Mouse (Mus musculus) WW6 (cell line): Measurements from ENCODE around the gene 1500011B03Rik.

Source experiments
- DNase-seq: peaks from one replicate; pipeline ENCODE4 v3.0.0-alpha.2; 2013; ENCODE audit warnings: low read depth, low spot score

The 1500011B03Rik gene

DNA sequence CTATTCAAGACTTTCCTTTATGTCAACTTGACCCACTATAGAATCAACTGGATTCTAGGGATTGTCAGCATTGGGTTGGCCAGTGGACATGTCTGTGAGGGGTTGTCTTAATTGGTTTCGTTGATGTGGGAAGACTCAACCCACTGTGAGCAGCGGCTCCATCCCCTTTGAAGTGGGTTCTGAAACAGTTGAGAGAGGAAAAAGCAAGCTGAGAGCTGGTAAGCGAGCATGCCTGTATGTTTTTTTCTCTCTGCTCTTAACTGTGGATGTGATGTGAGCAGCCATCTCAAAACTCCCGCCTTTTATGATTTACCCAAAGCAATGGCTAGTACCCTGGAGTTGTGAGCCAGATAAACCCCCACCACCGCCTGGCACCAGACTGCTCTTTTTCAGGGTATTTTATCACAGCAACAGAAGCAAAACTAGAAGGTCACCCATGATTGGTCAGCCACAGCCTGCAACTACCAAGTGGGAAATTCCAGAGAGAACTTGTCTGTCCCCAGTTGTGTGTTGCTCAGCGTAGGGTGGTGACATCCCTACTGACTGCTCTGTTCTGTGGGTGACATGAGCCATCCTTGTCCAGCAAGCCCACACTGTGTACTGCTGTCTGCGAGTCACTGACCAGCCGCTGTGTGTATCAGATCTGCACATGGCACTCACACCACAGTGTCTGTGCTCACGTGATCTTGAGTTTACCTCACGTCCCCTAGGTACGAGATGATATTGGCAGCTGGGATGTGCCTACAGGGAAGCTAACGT lies 39.7 kb downstream of the 1500011B03Rik start:
- DNase-seq, result no peak

DNA sequence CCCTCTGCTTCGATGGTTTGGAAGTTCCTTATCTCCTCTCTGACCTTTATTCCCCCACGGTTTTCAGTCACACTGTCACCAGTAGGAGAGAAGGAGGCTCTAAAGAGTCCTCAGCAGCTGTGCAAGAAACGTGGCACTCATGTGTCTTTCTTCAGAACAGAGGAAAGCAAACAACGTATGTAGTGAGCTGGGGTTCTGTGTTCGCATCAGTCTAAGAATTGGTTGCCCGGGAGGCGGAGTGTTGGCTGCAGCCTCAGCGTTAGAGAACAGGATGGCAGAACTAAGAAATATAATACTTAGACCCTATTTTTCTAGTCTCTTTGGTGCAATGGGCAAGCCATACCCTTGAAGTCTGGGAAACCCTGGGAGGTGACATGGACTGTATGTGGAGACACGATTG lies 40.3 kb downstream of the 1500011B03Rik start:
- no peak for DNase-seq

DNA sequence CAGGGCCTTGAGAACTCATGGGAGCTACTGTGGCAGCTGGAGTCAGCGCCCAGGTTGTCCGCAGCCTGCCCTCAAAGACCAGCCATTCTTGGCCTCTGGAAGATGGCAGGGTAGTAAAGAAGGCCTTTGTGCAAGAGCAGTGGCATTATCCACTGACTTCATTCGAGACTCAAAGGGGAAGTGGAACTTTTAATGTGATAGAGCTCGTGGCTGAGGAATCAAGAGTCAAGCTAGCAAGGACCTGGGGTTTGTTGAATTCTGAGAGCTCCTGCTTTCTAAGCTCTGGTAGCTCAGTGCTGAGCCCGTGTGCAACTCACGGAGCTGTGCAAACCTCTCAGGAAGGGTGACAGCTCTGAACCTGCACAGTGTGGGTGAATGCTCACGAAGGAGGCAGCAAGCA lies 42.4 kb downstream of the 1500011B03Rik start:
- DNase-seq, result no peak

DNA sequence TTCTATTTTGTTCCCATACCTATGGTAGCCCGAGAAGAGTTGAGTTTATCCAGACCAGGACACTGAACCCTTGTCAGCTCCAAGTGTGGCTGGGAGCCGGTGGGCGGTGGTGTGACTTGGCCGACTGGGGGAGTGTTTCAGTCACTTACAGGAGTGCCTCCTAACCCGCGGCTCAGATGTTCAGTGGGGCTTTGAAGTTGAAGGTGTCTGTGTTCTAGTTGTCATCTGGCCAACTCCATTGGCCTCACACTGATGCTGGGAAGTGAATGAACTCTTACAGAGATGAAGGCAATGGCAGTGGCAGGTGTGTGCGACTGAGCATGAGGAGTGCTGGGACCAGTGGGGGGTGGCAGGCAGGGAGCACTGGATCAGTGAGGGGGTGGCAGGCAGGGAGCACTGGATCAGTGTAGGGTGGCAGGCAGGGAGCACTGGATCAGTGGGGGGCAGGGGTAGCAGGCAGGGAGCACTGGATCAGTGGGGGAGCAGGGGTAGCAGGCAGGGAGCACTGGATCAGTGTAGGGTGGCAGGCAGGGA lies 43.2 kb downstream of the 1500011B03Rik start:
- no peak for DNase-seq

DNA sequence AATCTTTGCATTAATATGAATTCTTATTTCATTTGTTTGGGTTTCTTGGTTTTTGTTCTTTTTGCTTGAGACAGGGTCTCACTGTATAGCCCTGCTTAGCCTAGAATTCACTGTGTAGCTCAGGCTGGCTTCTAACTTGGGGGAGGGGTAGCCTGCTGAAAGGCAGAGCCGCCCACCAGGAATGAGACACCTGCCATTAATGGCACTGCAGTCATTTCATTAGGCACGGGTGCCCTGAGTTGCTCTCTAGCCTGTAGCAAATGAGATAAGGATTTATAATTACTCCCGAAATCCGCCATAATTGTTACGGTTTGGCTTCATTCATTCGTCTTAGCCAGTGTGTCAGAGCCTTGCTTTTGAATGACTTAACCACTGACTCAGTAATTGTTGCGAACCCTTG lies 47.1 kb downstream of the 1500011B03Rik start:
- no peak for DNase-seq

DNA sequence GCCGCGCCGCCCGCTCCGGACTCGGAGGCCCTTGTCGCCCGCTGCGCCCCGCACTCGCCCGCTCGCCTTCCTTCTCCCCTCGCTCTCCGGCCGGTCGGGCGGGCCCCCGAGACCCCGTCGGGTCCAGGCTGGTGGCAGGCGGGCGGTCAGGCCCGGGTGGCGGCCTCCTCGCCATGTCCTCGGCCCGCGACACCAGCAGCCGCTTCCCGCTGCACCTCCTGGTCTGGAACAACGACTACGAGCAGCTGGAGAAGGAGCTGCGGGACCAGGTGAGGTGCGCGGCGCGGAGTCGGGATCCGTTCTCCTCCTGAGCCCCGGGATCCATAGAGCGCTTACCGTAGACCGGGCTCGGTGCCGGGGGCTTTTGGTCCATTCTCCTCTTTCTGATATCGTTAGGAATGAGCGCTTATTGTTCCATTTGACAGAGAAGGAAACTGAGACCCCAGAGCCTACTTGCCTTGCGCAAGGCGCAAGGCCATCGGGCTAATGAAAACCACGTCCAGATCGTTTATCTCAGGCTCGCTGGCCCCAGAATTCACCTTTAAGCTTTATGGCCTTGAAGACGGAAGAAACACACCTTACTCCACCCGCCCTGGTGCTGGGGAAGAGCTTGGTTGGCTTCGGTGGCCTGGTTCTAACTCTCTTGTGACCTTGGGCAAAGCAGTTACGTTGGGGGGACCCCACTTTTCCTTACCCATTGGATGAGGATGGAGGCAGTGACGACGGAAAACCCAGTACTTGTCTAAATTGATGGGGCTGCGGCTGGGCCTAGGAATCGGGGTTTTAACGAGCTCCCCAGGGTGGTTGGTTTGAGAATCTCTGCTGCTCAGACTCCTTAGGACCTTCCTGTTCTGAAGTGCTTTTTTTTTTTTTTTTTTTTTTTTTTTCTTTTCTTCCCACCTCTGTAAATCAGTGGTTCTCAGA lies 48.0 kb downstream of the 1500011B03Rik start, which contains the start of gene Git2:
Gene Git2, minus strand, starts transcription at position 462 of the 924 bp plus-strand sequence.
- DNase-seq, result no peak

DNA sequence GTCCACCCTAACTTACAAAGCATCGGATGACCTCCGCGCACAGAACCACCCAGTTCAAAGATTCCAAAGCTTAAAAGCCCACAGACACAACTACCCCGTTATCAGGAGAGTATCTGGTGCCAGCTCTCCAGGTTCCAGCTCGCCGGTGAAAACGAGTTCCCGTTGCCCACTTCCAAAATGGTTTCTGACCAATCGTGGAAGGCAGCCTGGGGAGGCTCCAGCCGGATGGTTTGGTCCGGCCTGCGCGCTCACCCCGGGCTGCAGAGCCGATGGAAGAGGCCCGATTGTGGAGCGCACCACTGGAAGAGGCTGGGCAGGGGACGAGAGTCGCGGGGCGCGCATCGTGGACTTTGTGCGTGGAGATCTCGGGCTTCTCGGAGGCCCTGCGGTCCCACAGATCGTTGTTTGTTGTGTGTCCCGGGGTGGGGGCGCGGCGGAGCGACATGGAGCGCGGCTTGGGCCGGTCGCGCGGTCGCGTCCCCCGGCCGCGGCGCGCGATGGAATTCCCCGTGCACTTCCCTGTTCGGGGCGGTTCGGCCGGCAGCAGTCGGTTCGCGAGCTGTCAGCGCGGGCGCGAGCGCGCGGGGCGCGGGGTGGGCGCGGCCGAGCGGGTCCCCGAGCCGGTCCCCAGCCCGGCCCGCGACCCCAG lies 48.7 kb downstream of the 1500011B03Rik start, which contains the start of gene Ankrd13a:
Gene Ankrd13a, plus strand, starts transcription at position 275 of the 649 bp plus-strand sequence.
- peak; percentile 82 for DNase-seq

DNA sequence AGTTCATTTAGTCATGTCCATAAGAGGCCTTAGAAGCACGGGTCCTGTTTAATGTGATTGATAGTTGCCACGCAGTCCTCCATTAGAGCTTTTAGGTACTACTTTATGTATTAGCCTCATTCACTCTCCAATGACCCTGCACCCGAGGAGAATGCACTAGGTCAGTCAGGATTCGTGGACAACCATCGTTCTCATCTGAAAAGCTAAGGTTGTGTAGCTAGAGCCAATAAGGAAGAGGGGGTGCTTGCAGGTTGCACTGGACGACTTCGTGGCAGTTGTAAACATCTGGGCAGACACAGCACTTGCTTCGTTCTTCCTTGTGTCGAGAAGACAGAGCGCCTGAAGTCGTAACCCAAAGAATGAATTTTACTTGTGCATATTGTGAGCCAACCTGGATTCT lies 49.5 kb downstream of the 1500011B03Rik start:
- DNase-seq, result no peak

DNA sequence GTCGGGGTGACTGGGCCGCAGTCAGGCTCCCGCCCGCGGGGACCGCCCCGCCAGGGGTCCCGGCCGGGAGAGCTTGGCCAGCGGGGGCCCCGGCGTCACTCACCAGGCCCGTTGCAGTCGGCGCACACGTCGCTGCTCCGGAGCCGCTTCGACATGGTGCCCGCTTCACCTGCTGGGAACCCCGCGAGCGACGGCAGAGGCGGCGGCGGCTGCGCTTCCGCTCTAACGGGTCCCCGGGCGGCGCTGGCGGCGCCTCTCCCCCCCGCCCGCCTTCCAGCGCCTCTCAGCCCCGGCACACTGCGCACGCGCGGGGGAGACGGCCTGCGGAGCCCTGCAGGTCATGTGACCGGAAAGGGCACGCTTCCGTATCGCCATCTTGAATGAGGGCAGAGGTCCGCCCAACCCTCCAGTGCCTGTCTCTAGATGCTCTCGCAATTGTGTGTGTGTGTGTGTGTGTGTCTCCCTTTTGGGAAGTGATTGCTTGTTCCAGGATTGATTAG lies 50.0 kb downstream of the 1500011B03Rik start:
- DNase-seq, result peak; percentile 84

DNA sequence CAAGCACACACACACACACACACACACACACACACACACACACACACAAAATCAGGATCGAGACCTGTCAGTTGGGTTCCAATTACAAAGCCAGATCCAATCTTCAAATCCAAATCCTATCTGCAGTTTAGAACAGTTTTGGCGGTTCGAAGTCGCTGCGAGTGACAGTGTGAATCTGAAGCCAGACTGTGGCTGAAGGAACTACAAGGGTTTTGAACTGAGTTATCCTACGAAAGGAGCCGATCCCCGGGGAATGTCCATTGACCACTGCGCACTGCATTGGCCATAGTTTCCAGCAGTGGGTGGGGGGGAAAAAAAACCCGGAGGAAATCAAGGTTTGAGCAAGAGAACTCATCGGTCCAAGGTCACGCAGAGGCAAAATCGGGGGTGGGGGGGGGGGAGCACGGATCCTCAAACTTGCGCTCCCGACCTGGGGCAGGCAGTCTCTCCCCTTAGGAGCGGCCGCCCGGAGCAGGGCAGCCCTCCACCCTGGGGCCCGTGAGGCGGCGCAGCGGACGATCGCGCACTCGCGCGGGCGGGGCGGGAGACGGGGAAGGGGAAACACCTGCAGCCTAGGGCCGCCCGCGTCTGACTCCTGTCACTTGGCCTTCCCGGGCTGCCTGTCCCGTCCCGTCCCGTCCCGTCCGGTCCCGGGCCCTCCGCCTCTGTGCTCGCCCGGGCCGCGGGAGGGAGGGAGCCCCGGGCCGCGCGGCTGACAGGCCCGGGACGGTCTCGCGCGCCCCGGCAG lies 50.6 kb downstream of the 1500011B03Rik start:
- DNase-seq, result no peak

DNA sequence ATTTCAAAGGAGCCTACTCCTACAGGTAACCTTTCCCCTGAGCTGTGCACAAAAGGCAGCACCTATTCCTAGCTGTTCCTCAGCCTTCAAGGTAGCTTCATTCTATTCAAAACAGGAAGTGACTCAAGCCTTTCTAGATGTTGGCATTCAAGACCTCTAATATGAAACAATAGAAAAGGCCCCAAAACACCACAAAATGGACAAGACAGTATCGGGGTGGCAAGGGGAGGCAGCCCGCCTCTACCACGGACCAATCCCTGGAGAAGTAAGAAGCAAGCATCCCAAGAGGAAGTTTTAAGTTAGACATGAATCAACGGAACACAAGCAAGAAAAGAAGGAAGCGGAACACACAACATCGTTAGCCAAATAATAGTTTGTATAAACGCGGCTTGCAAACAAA lies 51.5 kb downstream of the 1500011B03Rik start:
- no peak for DNase-seq

DNA sequence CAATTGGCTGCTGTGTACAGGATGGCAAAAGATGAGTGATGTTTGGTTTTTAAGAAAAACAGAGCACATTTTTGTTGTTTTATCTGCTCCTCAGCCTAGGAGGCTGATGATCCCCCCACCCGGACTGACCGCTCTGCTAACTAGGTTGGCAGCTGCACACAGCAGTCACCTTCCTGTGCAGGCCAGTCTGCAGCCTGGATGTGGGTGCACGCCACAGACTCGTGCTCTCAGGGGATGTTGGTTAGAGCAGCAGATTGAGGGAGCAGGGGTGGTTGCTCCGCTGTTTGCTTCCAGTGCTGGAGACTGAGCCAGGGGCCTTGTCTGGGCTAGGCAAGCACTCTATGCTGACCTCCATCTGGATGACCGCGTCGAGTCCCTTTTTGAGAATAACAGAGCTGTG lies 53.5 kb downstream of the 1500011B03Rik start:
- DNase-seq, result no peak

DNA sequence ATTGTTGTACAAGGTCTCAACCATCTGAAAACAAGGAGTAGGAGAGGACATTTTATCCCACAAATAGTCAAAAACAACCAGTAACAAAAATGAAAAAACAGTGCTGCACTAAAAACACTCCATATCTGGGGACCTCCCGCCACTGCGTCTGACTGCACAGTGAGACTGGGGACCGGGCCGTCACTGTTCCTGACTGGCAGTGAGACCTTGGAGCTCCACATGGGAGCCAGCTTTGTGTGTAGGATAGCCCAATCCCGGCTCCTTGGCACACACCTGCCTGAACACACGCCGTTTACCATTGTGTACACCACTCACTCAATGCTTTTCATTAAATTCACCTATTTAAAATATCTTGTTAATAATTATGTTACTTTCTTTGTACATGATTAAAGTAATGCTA lies 56.1 kb downstream of the 1500011B03Rik start:
- no peak for DNase-seq

DNA sequence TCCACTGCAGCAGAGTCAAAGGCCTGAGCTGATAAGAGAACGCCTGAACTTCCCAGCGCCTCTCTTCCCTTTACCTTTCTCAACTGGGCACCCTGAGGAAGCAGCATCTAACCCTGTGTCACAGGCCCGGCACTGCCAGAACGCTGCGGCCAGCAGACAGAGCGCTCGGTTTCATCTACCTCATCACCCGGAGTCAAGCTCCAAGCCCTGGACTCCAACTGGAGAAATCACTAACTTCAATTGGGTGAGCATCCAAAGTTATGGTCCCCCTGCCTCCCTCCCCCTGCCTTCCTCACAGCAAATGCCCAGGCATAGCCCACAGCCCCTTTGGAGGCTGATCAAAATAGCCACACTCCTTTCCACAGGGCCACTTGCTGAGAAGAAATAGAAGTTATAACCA lies 56.6 kb downstream of the 1500011B03Rik start:
- DNase-seq, result no peak

DNA sequence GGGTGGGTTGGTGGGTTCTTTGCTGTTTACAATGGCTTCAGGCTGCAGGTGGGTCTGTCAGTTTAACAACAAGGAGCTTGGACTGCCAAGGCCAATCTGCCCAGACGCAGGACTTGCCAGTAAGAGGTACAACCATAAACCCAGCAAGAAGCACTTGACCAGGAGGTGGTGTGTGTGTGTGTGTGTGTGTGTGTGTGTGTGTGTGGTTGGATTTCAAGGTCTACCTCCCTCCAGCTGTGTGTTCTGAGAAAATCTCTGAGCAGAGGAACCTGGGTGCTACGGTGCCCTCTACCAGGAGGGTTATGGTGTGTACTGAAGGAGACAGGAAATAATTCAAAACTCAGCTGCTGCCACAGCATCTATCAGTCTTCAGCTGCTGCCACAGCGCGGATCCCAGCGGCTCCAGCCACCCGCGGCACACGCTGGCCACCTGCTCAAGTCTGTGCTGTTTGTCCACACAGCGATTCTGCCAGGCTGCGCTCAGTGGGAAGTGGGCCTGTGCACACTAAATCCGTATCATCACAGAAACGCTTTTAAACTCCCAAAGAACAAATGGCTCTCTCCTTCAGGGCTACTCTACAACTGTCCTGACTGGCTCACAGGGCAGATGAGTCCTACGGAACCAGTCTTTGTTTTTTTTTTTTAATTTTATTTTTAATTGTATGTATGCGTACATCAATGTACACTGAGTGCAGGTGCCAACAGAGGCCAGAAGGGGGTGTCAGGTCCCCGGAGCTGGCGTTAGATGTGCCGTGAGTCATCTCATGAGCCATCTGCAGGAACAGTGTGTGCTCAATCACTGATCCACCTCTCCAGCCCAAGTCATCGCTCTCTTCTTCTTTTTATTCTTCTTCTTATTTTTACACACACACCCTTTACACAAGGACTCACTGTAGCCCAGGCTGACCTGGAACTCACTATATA lies 58.2 kb downstream of the 1500011B03Rik start:
- no peak for DNase-seq

DNA sequence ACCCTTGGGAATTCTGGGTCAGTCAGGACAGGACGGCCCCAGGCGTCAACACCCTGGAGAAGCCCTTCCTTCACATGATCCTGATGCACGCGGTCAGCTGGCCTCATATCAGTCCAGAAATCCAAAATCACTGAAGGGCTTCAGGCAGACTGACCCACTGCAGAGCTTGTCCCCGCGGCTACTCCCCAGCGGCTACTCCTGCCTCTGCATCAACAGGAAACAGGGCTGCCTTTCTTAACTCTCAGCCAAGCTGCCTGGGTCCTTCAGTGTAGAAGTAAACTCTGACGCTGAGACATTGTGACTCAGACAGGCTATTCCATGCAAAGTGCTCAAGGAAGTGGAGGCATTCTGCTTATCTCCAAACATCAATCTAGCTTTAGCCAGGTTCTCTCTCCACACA lies 61.3 kb downstream of the 1500011B03Rik start:
- DNase-seq, result no peak

DNA sequence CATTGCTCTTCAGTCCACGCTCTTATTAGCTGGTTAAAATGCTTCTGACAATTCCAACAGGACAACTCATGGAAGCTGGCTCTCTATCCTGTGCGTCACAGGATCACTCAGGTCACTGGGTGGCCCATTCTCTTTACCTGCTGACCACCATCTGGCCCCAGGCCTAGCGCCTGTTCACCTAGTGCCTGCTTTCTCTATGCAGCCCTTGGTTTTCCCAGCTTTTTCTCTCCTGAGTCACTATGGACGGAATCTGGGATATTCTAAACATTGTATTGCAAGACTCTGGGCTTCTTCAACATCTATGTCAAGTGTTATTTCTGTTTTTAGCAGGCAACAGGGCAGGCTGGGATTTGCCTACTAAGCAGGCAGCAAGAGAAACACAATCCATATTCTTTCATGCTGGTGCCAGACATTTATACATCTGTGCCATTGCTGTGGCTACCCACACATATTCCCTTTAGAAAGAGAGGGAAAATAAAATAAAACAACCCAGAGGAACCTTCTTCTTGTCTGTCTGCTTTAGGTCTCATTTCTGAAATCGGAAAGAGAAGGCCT lies 63.7 kb downstream of the 1500011B03Rik start:
- DNase-seq, result no peak
